Mouse (Mus musculus) adrenal gland, postnatal 10 days (tissue): Measurements from ENCODE around the gene Shcbp1l. TPM values are rescaled to one million over a fixed set of nuclear protein-coding genes. Genes with fewer than 3 reads are reported as not detected.

Source experiments
- DNase-seq: peaks from one replicate; pipeline ENCODE4 v3.0.0; 2021; ENCODE audit warnings: mixed read lengths
- total RNA-seq, 2 experiments: library from RNA; stranded (reverse); gene quantifications; 2 replicates each; pipeline ENCODE4 v1.2.3; 2021

The Shcbp1l gene
- total RNA-seq, 2 experiments from 2014 or later = 0.15 to 0.39 TPM

DNA sequence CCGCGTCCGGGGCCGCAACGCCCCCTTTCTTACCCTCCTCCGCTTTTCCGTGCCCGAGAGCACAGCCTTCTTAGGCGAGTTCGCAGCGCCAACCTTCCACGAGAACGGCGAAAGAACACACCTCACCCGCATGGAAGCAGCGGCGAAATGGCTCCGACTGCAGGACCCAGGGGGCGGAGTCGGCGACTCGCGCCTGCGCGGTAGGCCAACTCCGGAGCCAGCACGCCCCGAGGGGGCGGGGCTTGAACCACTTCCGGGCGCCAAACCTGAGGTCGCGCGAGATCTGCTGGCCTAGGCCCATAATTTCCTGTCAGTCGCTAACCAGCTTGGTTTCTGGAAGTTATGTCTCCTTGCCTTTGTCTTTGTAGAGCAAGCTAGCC, 62.5 kb downstream of the Shcbp1l start, which contains the start of gene Dhx9:
Gene Dhx9, minus strand, starts transcription at position 161 of the 380 bp plus-strand sequence.
- DNase-seq = peak; percentile 99

DNA sequence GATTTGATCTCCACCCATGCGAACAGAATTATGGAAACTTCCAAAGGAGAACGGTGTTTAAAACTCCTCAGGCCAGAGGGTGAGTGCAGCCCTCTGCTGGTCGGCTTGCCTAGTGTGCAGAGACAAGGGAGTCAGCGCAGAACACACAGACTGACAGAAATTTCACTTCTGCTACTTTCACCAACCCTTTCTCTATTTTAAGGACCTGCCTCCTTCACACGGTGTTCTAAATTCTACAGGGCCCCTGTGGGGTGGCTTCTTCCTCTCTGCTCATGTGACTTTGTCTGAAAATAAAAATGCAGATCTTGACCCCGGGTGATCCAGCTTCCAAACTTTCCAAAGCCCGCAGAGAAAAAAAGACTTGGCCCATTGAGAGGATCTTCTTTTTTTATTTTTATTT, 64.2 kb downstream of the Shcbp1l start:
- DNase-seq = no peak

DNA sequence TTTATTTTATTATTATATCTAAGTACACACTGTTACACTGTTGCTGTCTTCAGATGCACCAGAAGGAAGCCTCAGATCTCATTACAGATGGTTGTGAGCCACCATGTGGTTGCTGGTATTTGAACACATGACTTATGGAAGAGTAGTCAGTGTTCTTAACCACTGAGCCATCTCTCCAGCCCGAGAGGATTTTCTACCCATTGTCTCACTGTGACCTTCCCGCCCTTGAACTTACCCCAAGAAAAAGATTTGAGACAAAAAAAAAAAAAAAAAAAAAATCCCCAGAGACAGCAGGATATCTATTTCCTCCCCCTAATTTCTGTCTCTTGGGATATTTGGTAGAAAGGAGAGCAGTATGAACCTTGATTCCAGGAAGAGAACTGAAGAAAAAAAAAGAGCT, 64.6 kb downstream of the Shcbp1l start:
- no peak for DNase-seq

DNA sequence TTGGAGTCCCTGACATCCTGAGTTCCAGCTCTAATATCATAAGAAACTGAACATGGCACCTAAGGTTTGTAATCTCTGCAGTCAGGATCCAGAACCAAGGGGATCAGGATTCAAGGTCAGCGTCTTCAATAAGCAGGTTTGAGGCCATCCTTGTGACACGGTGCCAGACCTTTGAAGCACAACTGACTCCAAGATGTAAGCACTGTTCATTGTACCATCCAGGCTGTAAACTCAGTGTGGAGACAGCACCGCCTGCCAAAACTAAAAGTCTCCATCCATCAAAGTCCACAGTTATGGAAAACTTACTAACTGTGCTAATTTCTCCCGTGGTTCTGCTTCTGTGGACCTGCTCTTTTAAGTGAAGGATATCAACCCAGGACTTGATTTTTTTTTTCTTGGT, 65.0 kb downstream of the Shcbp1l start:
- DNase-seq = no peak

DNA sequence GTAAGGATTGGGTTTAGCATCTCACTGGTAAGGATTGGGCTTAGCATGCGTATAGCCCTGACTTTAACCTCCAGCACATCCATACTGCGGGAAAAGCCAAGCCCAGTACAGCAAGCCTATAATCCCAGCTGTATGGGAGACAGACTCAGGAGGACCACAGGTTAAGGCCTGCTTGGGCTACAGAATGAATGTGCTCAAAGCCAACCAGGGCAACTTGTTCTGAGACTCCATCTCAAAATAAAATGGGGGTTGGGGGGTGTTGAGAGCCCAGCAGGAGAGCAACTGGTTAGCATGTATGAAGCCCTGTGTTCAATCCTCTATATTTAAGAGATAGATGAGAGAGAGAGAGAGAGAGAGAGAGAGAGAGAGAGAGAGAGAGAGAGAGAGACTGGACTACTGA, 66.4 kb downstream of the Shcbp1l start:
- no peak for DNase-seq

DNA sequence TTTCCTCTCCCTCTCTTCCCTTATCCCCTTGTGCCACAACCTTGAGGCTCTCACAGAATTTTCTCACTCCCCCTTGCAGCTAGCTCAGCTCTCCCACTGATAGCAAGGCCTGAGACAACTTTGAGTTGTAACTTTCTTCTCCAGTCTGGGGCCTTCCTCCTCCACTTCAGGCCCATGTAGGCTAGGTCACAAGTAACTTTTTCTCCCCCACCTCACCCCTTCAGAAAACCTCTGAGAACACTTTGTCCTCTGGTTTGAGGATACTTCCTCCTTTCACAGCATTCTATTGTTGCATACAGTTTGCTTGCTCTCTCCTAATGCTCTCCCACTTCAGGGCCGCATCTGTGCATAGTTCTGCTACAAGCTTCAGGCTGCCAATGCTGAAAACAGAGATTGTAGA, 66.9 kb downstream of the Shcbp1l start:
- no peak for DNase-seq

DNA sequence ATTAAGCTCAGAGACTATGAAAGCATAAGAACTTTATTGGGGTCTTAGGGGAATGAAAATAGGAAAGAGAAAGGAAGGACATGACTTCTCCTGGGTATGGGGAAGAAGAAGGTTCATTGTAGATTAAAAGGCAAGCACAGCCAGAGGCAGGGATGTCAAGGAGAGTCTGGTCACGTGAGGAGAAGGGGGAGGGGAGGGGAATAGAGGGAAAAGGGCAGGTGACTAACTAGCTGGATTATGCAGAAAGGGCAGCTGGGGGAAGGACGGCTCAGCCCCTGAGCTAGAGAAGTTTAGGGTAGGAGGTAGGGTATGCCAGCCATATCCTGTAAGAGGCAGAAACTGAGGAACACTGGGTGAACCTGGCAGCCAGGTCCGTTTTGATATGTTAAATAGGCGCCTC, 68.4 kb downstream of the Shcbp1l start:
- DNase-seq = peak; percentile 54

DNA sequence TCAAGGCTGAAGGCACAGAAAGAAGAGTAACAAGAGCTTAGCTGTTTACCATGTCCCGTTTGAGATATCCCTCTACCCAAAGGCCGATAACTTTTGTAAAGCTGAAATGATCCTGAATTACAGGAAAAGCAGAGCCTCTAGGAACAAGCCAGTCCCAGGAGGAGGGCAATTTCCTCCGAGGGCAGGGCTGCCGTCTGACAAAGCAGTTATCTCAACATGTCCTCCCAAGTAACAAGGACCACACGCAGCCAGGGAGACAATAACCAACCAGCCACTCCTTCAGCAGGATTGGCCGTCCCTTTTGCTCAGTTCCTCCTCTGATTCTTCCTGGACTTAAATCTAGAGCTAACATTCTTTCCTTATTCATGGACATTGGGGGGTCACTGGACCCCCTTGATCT, 69.0 kb downstream of the Shcbp1l start:
- no peak for DNase-seq

DNA sequence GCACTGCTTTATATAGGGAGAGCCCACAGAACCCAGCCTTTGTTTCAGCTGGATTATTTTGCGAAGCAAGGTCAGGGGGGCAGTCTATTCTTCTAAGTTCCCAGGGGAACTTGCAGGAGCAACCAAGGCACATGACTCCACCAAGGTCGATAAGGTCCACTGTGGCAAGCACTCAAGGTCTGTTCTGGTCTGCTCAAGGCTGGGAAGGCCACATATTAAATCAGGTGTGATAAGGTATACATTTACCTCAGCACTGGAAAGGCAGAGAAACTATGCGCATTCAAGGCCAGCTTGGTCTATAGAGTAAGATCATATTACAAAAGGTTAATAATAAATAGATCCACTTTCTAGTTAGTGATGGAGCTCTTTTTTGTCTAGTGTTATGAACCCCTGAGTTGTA, 71.1 kb downstream of the Shcbp1l start:
- DNase-seq = no peak

DNA sequence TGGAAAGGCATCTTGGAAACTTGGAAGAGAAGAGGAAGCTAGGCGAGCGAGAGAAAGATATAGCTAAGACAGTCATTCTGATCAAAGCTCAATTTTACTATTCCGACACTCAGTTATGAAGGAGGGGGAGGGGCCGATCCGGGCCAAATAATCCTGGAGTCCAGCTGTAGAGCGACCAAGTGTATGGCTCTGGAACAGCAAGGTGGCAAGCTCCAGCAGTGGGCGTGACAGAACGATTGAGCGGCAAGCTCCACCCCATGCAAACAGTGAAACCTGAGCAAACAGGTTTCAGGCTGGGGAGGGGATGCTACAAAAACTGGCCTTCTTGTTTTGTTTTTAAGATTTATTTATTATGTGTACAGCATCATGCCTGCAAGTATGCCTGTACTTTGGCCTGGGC, 75.1 kb downstream of the Shcbp1l start:
- DNase-seq = no peak

DNA sequence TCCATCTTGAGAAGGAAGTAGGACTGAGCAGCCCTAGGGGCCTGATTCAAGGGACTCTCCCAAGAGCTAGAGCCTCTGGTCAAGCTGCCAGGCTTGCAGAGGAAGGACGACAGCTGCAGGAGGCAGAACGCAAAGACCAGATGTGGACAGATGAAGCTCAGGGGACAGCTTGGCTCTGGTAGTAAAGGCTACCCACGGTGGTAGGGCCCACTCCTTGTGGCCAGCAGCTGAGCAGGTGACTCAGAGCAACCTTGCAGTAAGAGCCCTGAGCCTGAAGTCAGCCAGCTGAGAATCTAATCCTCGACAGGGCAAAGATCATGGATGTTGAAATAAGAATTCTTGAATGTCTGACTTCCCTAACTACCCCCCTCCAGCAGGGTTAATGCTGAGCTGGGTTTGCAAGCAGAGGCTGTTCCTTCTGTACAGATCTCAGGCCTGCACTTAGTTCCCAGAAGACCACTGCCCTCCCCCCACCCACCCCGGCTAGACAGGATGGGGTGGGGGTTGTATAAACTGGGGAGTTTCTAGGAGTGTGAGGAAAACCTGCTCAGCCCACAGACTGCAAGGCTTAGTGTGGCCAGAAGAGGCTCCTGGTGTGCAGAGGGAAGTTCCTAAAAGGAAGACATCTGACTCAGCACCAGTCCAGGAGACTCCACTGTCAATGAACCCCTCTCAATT, 76.8 kb downstream of the Shcbp1l start:
- peak; percentile 38 for DNase-seq

Other genes starting within 250 kb of the Shcbp1l start
- 1 to 10 TPM; 1.9 to 3.2 TPM for gene Lamc2, start 238.7 kb upstream of the Shcbp1l start, total RNA-seq
- gene Lamc1, start 92.4 kb upstream of the Shcbp1l start, total RNA-seq = 100 to 1,000 TPM; 163 to 189 TPM
- 100 to 1,000 TPM; 107 to 121 TPM for gene Dhx9, start 62.5 kb downstream of the Shcbp1l start, total RNA-seq
- gene Npl, start 124.9 kb downstream of the Shcbp1l start, total RNA-seq = 1 to 10 TPM; 4.0 to 4.2 TPM
- under 1 TPM; 0.57 to 0.61 TPM for gene Rgs8, start 227.9 kb downstream of the Shcbp1l start, total RNA-seq